Mouse (Mus musculus) kidney, embryonic 14.5 days (tissue): ENCODE data around the gene B230118H07Rik. TPM values are rescaled to one million over a fixed set of nuclear protein-coding genes. Genes with fewer than 3 reads are reported as not detected.
A peak's percentile ranks its signal among the peaks of the same experiment; 100 is the strongest.

Experiments
- ATAC-seq: fragments of 200-750 bp; cut with Nextera tagmentation; 2 replicates; pipeline ENCODE4 v1.8.0; 2017; ENCODE audit warnings: moderate number of reproducible peaks, mild to moderate bottlenecking, moderate TSS enrichment, moderate library complexity; ENCODE audit not compliant: low FRiP score, low TSS enrichment
- H3K27ac ChIP-seq: fragments of 300-500 bp; sonication (generic); 2 replicates; pipeline ENCODE4 v1.5.1; 2014; ENCODE audit warnings: low read depth, mild to moderate bottlenecking, low read length, moderate library complexity, mixed read lengths
- H3K27me3 ChIP-seq: fragments of 300-500 bp; sonication (generic); 2 replicates; pipeline ENCODE4 v1.6.1; 2014; ENCODE audit warnings: mild to moderate bottlenecking, low read length; ENCODE audit not compliant: control insufficient read depth, insufficient read depth
- H3K36me3 ChIP-seq: fragments of 300-500 bp; sonication (generic); 2 replicates; pipeline ENCODE4 v1.6.1; 2014; ENCODE audit warnings: low read length, mixed read lengths; ENCODE audit not compliant: control insufficient read depth, insufficient read depth
- H3K4me1 ChIP-seq: fragments of 300-500 bp; sonication (generic); 2 replicates; pipeline ENCODE4 v1.6.1; 2014; ENCODE audit warnings: low read length, mixed read lengths; ENCODE audit not compliant: control insufficient read depth, insufficient read depth
- H3K4me2 ChIP-seq: fragments of 300-500 bp; sonication (generic); replicated peaks from 2 replicates; pipeline ENCODE4 v1.6.1; 2014; ENCODE audit warnings: low read depth, mild to moderate bottlenecking, low read length
- H3K4me3 ChIP-seq: fragments of 300-500 bp; sonication (generic); 2 replicates; pipeline ENCODE4 v1.5.1; 2014; ENCODE audit warnings: mild to moderate bottlenecking, low read length
- H3K9ac ChIP-seq: fragments of 300-500 bp; sonication (generic); 2 replicates; pipeline ENCODE4 v1.6.1; 2014; ENCODE audit warnings: low read depth, mild to moderate bottlenecking, low read length, moderate library complexity
- H3K9me3 ChIP-seq: fragments of 300-500 bp; sonication (generic); 2 replicates; pipeline ENCODE4 v1.6.1; 2016; ENCODE audit warnings: low read length; ENCODE audit not compliant: control insufficient read depth
- WGBS: fragments of 180-500 bp; shearing (Covaris S2); extraction: QIAGEN DNeasy Blood & Tissue Kit; methylation state at CpG from one replicate; pipeline ENCODE4 v1.1.7; 2014; 5-methylcytosine and 5-hydroxymethylcytosine counted together
- polyA plus RNA-seq: library from polyadenylated mRNA; unstranded; fragments of >200 nt; fragmentation: Nextera tagmentation; extraction: Ambion mirVana; gene quantifications from 2 replicates; pipeline ENCODE4 v1.2.1, GENCODE M21; 2014

B230118H07Rik gene
- polyA plus RNA-seq, 1 experiment from 2014 or later = 60.6 TPM

DNA sequence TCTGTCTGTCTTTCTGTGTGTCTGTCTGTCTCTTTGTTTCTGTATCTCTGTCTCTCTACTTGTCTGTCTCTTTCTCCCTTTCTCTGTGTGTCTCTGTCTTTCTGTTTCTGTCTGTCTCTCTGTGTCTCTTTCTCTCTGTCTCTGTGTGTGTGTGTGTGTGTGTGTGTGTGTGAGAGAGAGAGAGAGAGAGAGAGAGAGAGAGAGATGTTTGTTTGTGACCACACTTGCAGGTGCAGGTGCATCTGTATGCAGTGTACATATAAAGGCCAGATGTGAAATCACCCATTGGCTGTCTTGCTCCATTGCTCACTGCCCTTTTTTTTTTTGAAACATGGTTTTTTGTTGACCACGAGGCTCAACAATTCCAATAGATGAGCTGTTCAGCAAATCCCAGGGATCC, 1.1 kb upstream of the B230118H07Rik start:
- no peaks in the 10 kb centered on the region for H3K36me3 ChIP-seq
- no peak overlapping the region for H3K4me2 ChIP-seq
- ATAC-seq = no peak
- H3K27me3 ChIP-seq = no peaks in the 10 kb centered on the region
- no peaks in the 10 kb centered on the region for H3K4me1 ChIP-seq
- WGBS = 67% methylated on average over 1 of the region's 1 CpGs
- H3K4me3 ChIP-seq = no peak overlapping the region
- no peak overlapping the region for H3K9ac ChIP-seq
- no peak overlapping the region for H3K27ac ChIP-seq
- H3K9me3 ChIP-seq = no peaks in the 10 kb centered on the region

DNA sequence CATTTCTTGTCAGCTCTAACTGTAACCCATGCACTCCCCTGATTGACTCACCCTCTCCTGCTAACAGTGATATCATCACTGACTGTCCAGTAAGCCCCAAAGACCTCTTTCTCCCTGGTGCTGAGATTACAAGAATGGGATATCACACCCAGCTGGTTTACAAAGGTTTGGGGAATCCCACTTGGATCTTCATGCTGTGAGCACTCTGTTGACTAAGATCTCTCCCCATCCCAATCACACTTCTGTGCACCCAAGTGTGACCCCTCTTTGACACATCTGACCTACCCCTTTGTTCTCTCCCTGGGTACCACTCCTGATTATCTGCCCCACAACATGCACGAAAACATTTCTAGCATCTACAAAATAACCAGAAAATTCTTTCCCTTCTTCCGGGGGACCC, 971 bp downstream of the B230118H07Rik start:
- H3K27me3 ChIP-seq = no peaks in the 10 kb centered on the region
- H3K9me3 ChIP-seq = no peaks in the 10 kb centered on the region
- no peak overlapping the region for H3K4me3 ChIP-seq
- H3K9ac ChIP-seq = no peak overlapping the region
- no peaks in the 10 kb centered on the region for H3K4me1 ChIP-seq
- H3K4me2 ChIP-seq = no peak overlapping the region
- no peak for ATAC-seq
- no peaks in the 10 kb centered on the region for H3K36me3 ChIP-seq
- WGBS = 88% methylated on average over 2 of the region's 2 CpGs
- no peak overlapping the region for H3K27ac ChIP-seq

DNA sequence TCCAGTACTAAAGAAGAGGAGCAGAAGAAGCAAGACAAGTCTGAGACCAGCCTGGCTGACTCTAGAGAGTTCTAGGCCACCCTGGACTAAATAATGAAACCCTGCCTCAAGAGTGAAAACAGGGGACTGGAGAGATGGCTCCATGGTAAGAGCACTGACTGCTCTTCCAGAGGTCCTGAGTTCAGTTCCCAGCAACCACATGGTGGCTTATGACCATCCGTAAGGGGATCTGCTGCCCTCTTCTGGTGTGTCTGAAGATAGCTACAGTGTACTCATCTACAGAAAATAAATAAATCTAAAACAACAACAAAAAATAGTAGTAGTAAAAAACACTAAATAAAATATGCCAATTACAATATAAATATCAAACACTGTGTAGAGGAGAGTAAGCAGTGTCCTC, 3.5 kb downstream of the B230118H07Rik start:
- no peak for ATAC-seq
- no peak overlapping the region for H3K9ac ChIP-seq
- H3K4me2 ChIP-seq = no peak overlapping the region
- H3K4me1 ChIP-seq = no peaks in the 10 kb centered on the region
- no peaks in the 10 kb centered on the region for H3K9me3 ChIP-seq
- no peak overlapping the region for H3K27ac ChIP-seq
- no peaks in the 10 kb centered on the region for H3K36me3 ChIP-seq
- 96% methylated on average over 1 of the region's 1 CpGs for WGBS
- no peak overlapping the region for H3K4me3 ChIP-seq
- H3K27me3 ChIP-seq = no peaks in the 10 kb centered on the region

DNA sequence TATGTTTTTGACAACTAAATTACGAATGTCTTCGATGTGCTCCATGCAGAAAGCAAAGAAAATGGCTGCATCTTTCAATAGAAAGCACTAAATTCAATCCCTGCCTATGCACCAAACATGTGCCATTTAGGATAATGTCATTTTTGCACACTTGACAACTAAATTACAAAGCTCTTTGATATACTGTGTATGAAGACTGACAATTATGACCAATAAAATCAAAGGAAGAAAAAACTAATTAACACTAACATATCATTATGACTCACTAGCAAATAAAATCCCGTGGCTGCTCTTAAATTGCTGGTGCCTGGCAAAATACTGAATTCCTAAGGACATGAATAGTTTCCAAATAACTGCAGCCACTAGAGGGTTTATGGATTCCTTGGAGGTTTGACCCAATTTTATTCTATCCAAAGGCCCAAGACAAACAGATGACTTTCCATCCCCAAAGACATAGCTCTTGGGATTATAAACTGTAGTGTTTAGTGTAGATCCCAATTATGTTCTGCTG, 9.4 kb downstream of the B230118H07Rik start:
- WGBS = 84% methylated on average over 3 of the region's 3 CpGs

DNA sequence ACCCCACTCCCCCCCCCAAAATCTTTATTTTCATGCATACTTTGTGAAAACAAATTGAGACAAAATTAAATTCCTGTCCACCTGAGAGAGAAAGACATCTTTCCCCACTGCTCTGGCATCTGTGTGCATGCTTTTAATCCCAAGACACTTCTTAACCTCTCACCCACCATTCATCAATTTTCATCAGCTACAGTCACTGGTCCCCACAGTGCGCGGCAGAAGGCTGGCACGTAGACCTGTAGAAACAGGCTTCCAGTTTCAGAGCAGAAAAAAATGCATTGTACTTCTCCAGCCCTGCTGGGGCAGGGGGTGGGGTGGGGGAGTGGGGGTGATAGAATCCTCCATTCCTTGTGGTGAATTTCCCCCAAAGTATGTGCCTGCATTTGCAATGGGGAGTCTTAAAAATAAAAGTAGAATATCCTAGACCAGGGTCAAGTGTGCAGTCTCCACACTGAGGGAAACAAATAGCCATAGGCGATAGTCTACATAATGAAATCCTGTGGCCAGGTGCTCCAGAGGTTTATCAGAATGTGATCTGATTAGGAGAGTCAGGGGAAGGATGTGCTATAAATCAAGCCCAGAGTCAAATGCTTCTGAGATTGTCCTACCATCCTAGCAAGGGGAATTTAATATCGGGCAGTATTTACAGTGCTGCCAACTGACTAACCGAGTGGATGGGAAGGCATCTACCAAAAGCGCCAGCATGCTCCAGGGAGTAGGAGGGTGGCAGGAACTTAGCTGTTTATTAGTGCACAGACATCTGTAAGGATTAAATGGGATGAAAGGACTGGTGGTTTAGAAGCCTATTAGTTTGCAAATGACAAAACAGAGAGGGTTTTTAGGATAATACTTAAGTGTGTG, 10.1 kb downstream of the B230118H07Rik start:
- Histone ChIP-seq H3K27ac (no peak overlapping the region), H3K9me3 (no peaks in the 10 kb centered on the region), H3K36me3 (no peaks in the 10 kb centered on the region), H3K4me3 (no peak overlapping the region), H3K4me1 (no peaks in the 10 kb centered on the region), H3K27me3 (no peaks in the 10 kb centered on the region), H3K9ac (no peak overlapping the region), H3K4me2 (no peak overlapping the region)
- WGBS = 26% methylated on average over 7 of the region's 7 CpGs
- ATAC-seq = no peak

More for the DNA sequence above, 9.4 kb downstream of the B230118H07Rik start:
- Histone ChIP-seq H3K9ac (no peak overlapping the region), H3K4me2 (no peak overlapping the region), H3K9me3 (no peaks in the 10 kb centered on the region), H3K4me1 (no peaks in the 10 kb centered on the region), H3K27ac (no peak overlapping the region), H3K4me3 (no peak overlapping the region), H3K27me3 (no peaks in the 10 kb centered on the region), H3K36me3 (no peaks in the 10 kb centered on the region)
- no peak for ATAC-seq

DNA sequence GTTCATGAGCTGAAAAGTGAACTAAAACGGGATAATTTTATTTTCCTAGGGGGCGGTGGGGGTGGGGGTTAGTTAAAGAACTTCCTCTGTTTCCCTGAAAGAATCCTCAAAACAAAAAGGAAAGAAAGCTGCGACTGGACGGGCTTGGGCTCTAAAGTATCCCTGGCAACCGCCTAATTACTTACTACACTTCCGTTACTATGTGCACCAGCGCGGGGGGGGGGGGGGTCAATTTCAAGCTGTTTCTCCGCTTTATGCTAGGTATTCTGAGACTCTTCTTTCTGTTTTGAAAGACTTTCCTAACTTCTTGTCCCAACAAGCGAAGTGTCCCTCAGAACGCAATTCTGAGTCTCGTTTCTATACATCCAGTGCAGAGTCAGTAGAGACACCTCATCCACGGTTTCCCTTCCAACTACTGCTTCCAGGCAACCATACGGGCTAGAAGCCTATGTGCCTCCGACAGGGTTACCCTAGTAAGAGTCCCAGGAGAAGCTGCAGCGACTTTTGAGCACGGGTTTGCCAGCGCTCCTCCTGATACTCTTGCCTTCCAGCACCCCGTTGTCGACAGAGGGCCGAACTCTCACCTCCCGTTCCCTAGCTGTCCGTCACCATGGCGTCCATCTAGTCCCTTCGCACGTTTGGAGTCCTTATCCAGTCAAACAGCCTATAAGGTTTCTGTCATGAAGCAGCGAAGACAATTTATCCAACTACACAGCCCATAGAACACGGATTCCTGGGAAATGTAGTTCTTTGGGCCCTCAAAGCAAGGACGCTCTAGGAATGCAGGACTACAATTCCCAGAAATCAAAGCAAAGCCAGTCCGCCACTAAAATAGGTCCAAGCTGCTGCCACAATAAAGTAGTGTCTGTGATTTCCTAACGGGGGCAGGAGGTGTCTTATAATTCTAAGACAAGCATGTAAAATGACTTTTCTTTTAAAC, 20.8 kb downstream of the B230118H07Rik start:
- Histone ChIP-seq H3K36me3 (no peaks in the 10 kb centered on the region), H3K4me2 (peak overlapping the region; percentile 62), H3K9me3 (no peaks in the 10 kb centered on the region), H3K27me3 (no peaks in the 10 kb centered on the region), H3K4me1 (no peaks in the 10 kb centered on the region; the same call in 1 of the 2 replicates), H3K4me3 (peak overlapping the region; percentile 70), H3K9ac (peak overlapping the region; percentile 71), H3K27ac (peak overlapping the region; percentile 76; the same call in 1 of the 2 replicates)
- WGBS = 1% methylated on average over 31 of the region's 31 CpGs
- peak; percentile 99 for ATAC-seq

DNA sequence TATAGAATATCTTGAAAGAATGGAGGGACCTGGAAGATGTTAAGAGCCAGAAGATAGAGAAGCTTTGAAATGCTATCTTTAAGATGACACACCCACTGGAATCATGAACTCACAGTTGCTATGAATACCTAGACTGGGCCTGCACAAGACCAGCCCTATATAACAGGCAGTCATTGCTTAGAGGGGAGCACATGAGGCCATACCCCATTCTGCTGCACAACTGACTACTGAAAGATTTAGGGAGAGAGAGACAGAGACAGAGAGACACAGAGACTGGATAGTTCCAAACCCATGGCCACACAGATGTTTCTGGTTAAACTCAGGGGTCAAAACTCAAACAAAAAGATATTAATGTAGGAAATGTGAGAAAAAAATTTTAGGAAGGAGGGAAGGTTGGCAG, 22.1 kb downstream of the B230118H07Rik start:
- no peak overlapping the region for H3K27ac ChIP-seq
- no peak overlapping the region for H3K4me3 ChIP-seq
- H3K36me3 ChIP-seq = no peaks in the 10 kb centered on the region
- no peaks in the 10 kb centered on the region; the same call in 1 of the 2 replicates for H3K4me1 ChIP-seq
- no peaks in the 10 kb centered on the region for H3K27me3 ChIP-seq
- no peak overlapping the region for H3K9ac ChIP-seq
- H3K4me2 ChIP-seq = no peak overlapping the region
- ATAC-seq = no peak
- H3K9me3 ChIP-seq = no peaks in the 10 kb centered on the region

DNA sequence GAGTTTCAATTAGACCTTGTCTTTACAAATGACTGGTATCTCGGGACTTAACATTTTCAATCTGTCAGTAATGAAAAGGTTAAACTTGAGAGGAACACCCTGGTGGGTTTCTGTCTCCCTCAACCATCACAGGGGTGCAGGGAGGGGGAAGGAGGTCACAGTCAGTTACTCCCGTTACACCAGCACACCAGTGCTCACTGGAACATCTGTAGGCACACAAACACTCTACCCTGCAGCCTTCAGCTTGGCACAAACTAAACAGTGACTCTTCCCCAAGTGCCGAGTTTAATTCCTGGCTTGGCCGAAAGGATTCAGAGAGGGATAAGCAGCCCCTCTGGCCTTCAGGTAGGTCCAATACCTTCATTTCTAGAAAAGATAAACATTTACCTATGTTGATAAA, 24.8 kb downstream of the B230118H07Rik start, which contains the start of gene Rag2:
Gene Rag2 (plus strand): TSS at position 193 of the 400 bp plus-strand sequence.
- no peaks in the 10 kb centered on the region; the same call in 1 of the 2 replicates for H3K4me1 ChIP-seq
- H3K27ac ChIP-seq = no peak within 1 kb of the TSS
- no peaks in the 10 kb centered on the region for H3K9me3 ChIP-seq
- no peaks in the 10 kb centered on the region for H3K36me3 ChIP-seq
- H3K4me3 ChIP-seq = no peak within 1 kb of the TSS
- no peak for ATAC-seq
- WGBS = 37% methylated on average over 4 of the region's 4 CpGs
- no peak within 1 kb of the TSS for H3K4me2 ChIP-seq
- no peak within 1 kb of the TSS for H3K9ac ChIP-seq
- no peaks in the 10 kb centered on the region for H3K27me3 ChIP-seq
